Comparison of ENCODE assay signal across 15 mouse cellular contexts in the genomic region with DNA sequence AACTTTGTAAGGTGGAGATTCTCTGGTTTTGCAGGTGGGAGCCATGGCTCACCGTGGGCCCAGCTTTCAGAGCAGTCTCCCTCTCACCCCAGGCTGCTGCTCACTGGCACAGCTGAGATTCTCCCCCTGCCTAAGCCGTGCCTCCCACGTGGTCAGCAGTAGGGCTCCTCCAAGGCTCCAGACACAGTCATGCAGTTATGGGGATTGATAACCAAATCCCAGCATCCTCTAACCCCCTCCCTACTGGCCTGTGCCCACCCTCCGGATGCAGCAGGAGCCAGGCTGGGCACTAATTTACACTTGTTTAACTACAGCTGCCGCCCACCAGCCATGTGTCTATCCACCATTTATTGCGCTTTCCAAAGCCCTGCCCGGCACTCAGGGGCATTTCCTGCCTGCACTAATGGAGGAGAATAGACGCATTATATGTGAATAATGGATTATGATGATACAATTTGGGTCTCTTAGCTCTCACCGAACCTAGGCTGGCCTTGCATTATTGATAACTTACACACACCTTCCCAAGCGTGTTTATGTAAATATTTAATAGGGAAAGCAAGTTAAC.
DNase-seq lines count a peak whose midpoint lies in the region; ATAC-seq and TF ChIP-seq lines count a peak whose summit lies in the region.
"Had no signal": no experiment of that assay in that cellular context is flagged by ENCODE, and none has a peak within 500 bp of the region (broad histone marks: within the 10 kb centered on the region; RNA-seq: fewer than 3 reads in every experiment).

No protein-coding gene starts in this region.

- H3K9ac ChIP-seq in embryonic facial prominence, embryonic 14.5 days (ENCODE audit: low read depth, low read length): no peak overlapping the region
- H3K9ac ChIP-seq in limb, embryonic 12.5 days (replicated peaks): no peak overlapping the region
- no peak overlapping the region for H3K9ac ChIP-seq in forebrain, postnatal 0 days
- H3K9ac ChIP-seq in midbrain, embryonic 15.5 days: no peak overlapping the region

- H3K36me3 ChIP-seq in embryonic facial prominence, embryonic 14.5 days (ENCODE audit: control insufficient read depth, insufficient read depth, low read length): no peaks in the 10 kb centered on the region
- H3K36me3 ChIP-seq in embryonic facial prominence, embryonic 10.5 days (replicated peaks): no peaks in the 10 kb centered on the region
- H3K36me3 ChIP-seq in limb, embryonic 12.5 days: no peaks in the 10 kb centered on the region
- no peaks in the 10 kb centered on the region for H3K36me3 ChIP-seq in limb, embryonic 10.5 days
- H3K36me3 ChIP-seq in forebrain, postnatal 0 days (ENCODE audit: insufficient read depth): no peaks in the 10 kb centered on the region
- no peaks in the 10 kb centered on the region for H3K36me3 ChIP-seq in midbrain, embryonic 15.5 days (replicated peaks)

- no peaks in the 10 kb centered on the region for H3K9me3 ChIP-seq in embryonic facial prominence, embryonic 14.5 days (ENCODE audit: control insufficient read depth, low read length)
- no peaks in the 10 kb centered on the region for H3K9me3 ChIP-seq in embryonic facial prominence, embryonic 10.5 days
- H3K9me3 ChIP-seq in limb, embryonic 12.5 days: no peaks in the 10 kb centered on the region
- H3K9me3 ChIP-seq in limb, embryonic 10.5 days (replicated peaks): no peaks in the 10 kb centered on the region
- no peaks in the 10 kb centered on the region for H3K9me3 ChIP-seq in forebrain, postnatal 0 days (ENCODE audit: low read length)
- H3K9me3 ChIP-seq in midbrain, embryonic 15.5 days: no peaks in the 10 kb centered on the region

- no peaks in the 10 kb centered on the region for H3K27me3 ChIP-seq in embryonic facial prominence, embryonic 14.5 days (replicated peaks; ENCODE audit: control insufficient read depth, insufficient read depth, low read length)
- H3K27me3 ChIP-seq in embryonic facial prominence, embryonic 10.5 days (replicated peaks; ENCODE audit: low read depth, poor library complexity, severe bottlenecking): peaks cover 29% of the 10 kb centered on the region
- peaks cover 41% of the 10 kb centered on the region for H3K27me3 ChIP-seq in limb, embryonic 12.5 days
- H3K27me3 ChIP-seq in limb, embryonic 10.5 days (ENCODE audit: low read depth, poor library complexity, severe bottlenecking): peaks cover 53% of the 10 kb centered on the region
- no peaks in the 10 kb centered on the region for H3K27me3 ChIP-seq in forebrain, postnatal 0 days (ENCODE audit: insufficient read depth, low read length)
- no peaks in the 10 kb centered on the region for H3K27me3 ChIP-seq in midbrain, embryonic 15.5 days (replicated peaks)

- no peak for DNase-seq in embryonic facial prominence, embryonic 14.5 days (ENCODE audit: low spot score)
- DNase-seq in embryonic facial prominence, embryonic 10.5 days (ENCODE audit: low spot score): no peak
- no peak for DNase-seq in limb, embryonic 10.5 days (ENCODE audit: low spot score)
- DNase-seq in forebrain, postnatal 0 days: no peak
- DNase-seq in adrenal gland, postnatal 10 days: no peak
- DNase-seq in cerebellum, adult 18-20 months: no peak
- DNase-seq: adrenal gland, postnatal 14 days; cerebellum, adult 9-10 months; heart, adult 2 months; kidney, adult 9 months had no signal

- TF ChIP-seq CTCF in forebrain, postnatal 0 days (IDR thresholded peaks at IDR 0.05; ENCODE audit: low read depth): no peak

- H3K4me2 ChIP-seq in embryonic facial prominence, embryonic 14.5 days (ENCODE audit: low read depth, low read length): no peak overlapping the region
- H3K4me2 ChIP-seq in limb, embryonic 12.5 days: peak overlapping the region; percentile 21; the same call in 1 of the 2 replicates
- no peak overlapping the region for H3K4me2 ChIP-seq in forebrain, postnatal 0 days (ENCODE audit: low read depth)
- H3K4me2 ChIP-seq in midbrain, embryonic 15.5 days: no peak overlapping the region
- H3K4me2 ChIP-seq: liver, embryonic 11.5 days had no signal

- no peak overlapping the region for H3K27ac ChIP-seq in embryonic facial prominence, embryonic 14.5 days (replicated peaks; ENCODE audit: low read depth, low read length)
- H3K27ac ChIP-seq in embryonic facial prominence, embryonic 10.5 days (replicated peaks): no peak overlapping the region
- no peak overlapping the region for H3K27ac ChIP-seq in limb, embryonic 12.5 days
- no peak overlapping the region for H3K27ac ChIP-seq in limb, embryonic 10.5 days
- no peak overlapping the region for H3K27ac ChIP-seq in forebrain, postnatal 0 days (ENCODE audit: low read depth, low read length)
- H3K27ac ChIP-seq in midbrain, embryonic 15.5 days: peak overlapping the region; percentile 21; the same call in 1 of the 2 replicates
- H3K27ac ChIP-seq: heart, adult 2 months had no signal

- peak; percentile 41; the same call in 1 of the 2 replicates for ATAC-seq in embryonic facial prominence, embryonic 14.5 days (ENCODE audit: low read depth)
- no peak for ATAC-seq in limb, embryonic 12.5 days (ENCODE audit: insufficient number of reproducible peaks, insufficient read depth, low FRiP score, low TSS enrichment, low read depth)
- ATAC-seq in forebrain, postnatal 0 days: peak; percentile 74
- ATAC-seq in midbrain, embryonic 15.5 days (replicated peaks): peak; percentile 84
- ATAC-seq: lung, postnatal 0 days had no signal

- H3K4me3 ChIP-seq in embryonic facial prominence, embryonic 14.5 days (ENCODE audit: low read depth, low read length): no peak overlapping the region
- no peak overlapping the region for H3K4me3 ChIP-seq in embryonic facial prominence, embryonic 10.5 days
- no peak overlapping the region for H3K4me3 ChIP-seq in limb, embryonic 12.5 days (replicated peaks)
- H3K4me3 ChIP-seq in limb, embryonic 10.5 days: no peak overlapping the region
- H3K4me3 ChIP-seq in forebrain, postnatal 0 days (ENCODE audit: low read depth, low read length): no peak overlapping the region
- no peak overlapping the region for H3K4me3 ChIP-seq in midbrain, embryonic 15.5 days
- H3K4me3 ChIP-seq: erythroblast, embryonic 14.5 days; heart, adult 2 months had no signal

- 0 out of 2 replicates have a peak, but pooled peaks cover 4% of the 10 kb centered on the region for H3K4me1 ChIP-seq in embryonic facial prominence, embryonic 14.5 days (ENCODE audit: control insufficient read depth, insufficient read depth, low read length)
- H3K4me1 ChIP-seq in embryonic facial prominence, embryonic 10.5 days: 0 out of 2 replicates have a peak, but pooled peaks cover 4% of the 10 kb centered on the region
- H3K4me1 ChIP-seq in limb, embryonic 12.5 days (replicated peaks): peaks cover 17% of the 10 kb centered on the region
- H3K4me1 ChIP-seq in limb, embryonic 10.5 days: peaks cover 13% of the 10 kb centered on the region; the same call in 1 of the 2 replicates
- H3K4me1 ChIP-seq in forebrain, postnatal 0 days (ENCODE audit: insufficient read depth): no peaks in the 10 kb centered on the region
- peaks cover 23% of the 10 kb centered on the region for H3K4me1 ChIP-seq in midbrain, embryonic 15.5 days

- 45% methylated on average over 10 of the region's 10 CpGs for WGBS in embryonic facial prominence, embryonic 14.5 days
- 57% methylated on average over 10 of the region's 10 CpGs for WGBS in embryonic facial prominence, embryonic 10.5 days
- 36% methylated on average over 10 of the region's 10 CpGs for WGBS in limb, embryonic 12.5 days
- WGBS in limb, embryonic 10.5 days: 64% methylated on average over 10 of the region's 10 CpGs
- 28% methylated on average over 10 of the region's 10 CpGs for WGBS in forebrain, postnatal 0 days
- 24% methylated on average over 10 of the region's 10 CpGs for WGBS in midbrain, embryonic 15.5 days
